Mouse (Mus musculus) liver, adult 2 months (tissue): ENCODE measurements around the gene Gbp8.

Experiments
- CTCF ChIP-seq: fragments of 200-500 bp; IDR thresholded peaks from 2 replicates; pipeline ENCODE4 v1.5.1; 2011; ENCODE audit warnings: low read depth, low read length, control low read depth
- POLR2A ChIP-seq: fragments of 200-500 bp; IDR thresholded peaks from 2 replicates; pipeline ENCODE4 v1.6.1; 2011; ENCODE audit warnings: low read length, control low read depth; ENCODE audit not compliant: insufficient read depth; ENCODE audit errors: extremely low read depth

DNA sequence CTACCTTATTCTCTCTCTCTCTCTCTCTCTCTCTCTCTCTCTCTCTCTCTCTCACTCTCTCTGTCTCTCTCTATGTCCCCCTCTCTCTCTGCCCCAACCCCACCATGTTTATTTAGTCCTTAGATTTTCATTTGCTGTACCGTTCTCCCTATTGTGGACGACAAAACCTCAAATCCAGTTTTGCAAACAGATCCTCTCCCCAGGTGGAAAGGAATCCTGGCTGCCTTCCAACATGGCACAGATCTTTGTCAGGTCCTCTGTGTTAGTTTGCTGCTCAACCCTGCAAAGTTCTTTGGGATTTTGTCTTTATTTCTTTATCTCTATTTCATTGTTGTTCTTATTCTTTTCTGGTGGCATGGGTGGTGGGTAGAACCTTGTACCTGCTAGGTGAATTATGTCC is 149.9 kb downstream of the Gbp8 start:
- TF ChIP-seq CTCF (no peak), POLR2A (no peak)
